Mouse (Mus musculus) megakaryocyte, embryonic 14.5 days (primary cell): Measurements from ENCODE around the gene Mex3a.

Experiments
- FLI1 ChIP-seq: IDR thresholded peaks from 2 replicates; pipeline ENCODE4 v1.6.1; 2012; ENCODE audit warnings: low read length, inconsistent platforms, mixed read lengths
- GATA1 ChIP-seq: IDR thresholded peaks from 3 replicates; pipeline ENCODE4 v1.6.1; 2012; ENCODE audit warnings: mixed read lengths, low read length, inconsistent platforms, borderline replicate concordance

- TF ChIP-seq GATA1 (no peak), FLI1 (no peak)
These were observed 22.9 kb upstream of the Mex3a start for GRCm38 (mm10) chr3:88509250-88509649.
